Mouse (Mus musculus) ES-E14 (cell line): ENCODE results near the gene Mog.

ENCODE experiments used
- HCFC1 ChIP-seq: IDR thresholded peaks from 2 replicates; pipeline ENCODE4 v1.6.1; 2012; ENCODE audit warnings: low read length, inconsistent platforms, borderline replicate concordance; ENCODE audit not compliant: insufficient read depth
- ZC3H11A ChIP-seq: IDR thresholded peaks from 2 replicates; pipeline ENCODE4 v1.6.1; 2012; ENCODE audit warnings: low read depth, mild to moderate bottlenecking, inconsistent platforms, low read length, borderline replicate concordance
- ZNF384 ChIP-seq: IDR thresholded peaks from 2 replicates; pipeline ENCODE4 v1.6.1; 2012; ENCODE audit warnings: low read depth, low read length, inconsistent platforms

GRCm38 (mm10) chr17:37027486-37027885 lies 4.3 kb upstream of the Mog start:
- TF ChIP-seq ZC3H11A: no peak
- no peak for TF ChIP-seq HCFC1
- no peak for TF ChIP-seq ZNF384
